Mouse (Mus musculus) lung, postnatal 10 days (tissue): ENCODE measurements around the gene Gm2888.
"Not testable (repeated sequence)": the region's sequence is repeated elsewhere in the genome, so short reads cannot be mapped to it uniquely, and the experiment has no call there.

Source experiments
- DNase-seq: peaks from one replicate; pipeline ENCODE4 v3.0.0; 2021

Gm2888 gene

GRCm38 (mm10) chr14:3029702-3030101 lies at the start of gene Gm2888:
TSS of gene Gm2888 (plus strand) at chr14:3030002.
- DNase-seq: not testable (repeated sequence)

GRCm38 (mm10) chr14:3048727-3049512 lies 19.1 kb downstream of the Gm2888 start, which contains the start of gene Gm2897:
TSS of gene Gm2897 (plus strand) at chr14:3049285.
- peak; percentile 16 for DNase-seq

GRCm38 (mm10) chr14:3049513-3049800 lies 19.7 kb downstream of the Gm2888 start:
- DNase-seq: peak; percentile 4

- DNase-seq: peak; percentile 8
Measured at GRCm38 (mm10) chr14:3050087-3050486, 20.3 kb downstream of the Gm2888 start.
